ENCODE assay signal across 25 mouse cellular contexts in genomic region chr8:91553387-91553786, GRCm38 (mm10).
DNase-seq lines count a peak whose midpoint lies in the region; ATAC-seq and TF ChIP-seq lines count a peak whose summit lies in the region.
"Had no signal": no experiment of that assay in that cellular context is flagged by ENCODE, and none has a peak within 500 bp of the region (broad histone marks: within the 10 kb centered on the region; RNA-seq: fewer than 3 reads in every experiment).

No protein-coding gene starts in this region.

- H3K27ac ChIP-seq in heart, embryonic 12.5 days (ENCODE audit: poor library complexity, severe bottlenecking) = 0 out of 2 replicates have a peak overlapping the region, but pooled peaks have one; percentile 13
- H3K27ac ChIP-seq in heart, adult 2 months = no peak overlapping the region
- peak overlapping the region; percentile 8; the same call in 1 of the 2 replicates for H3K27ac ChIP-seq in heart, embryonic 15.5 days
- H3K27ac ChIP-seq in hindbrain, embryonic 10.5 days = peak overlapping the region; percentile 5; the same call in 1 of the 2 replicates
- H3K27ac ChIP-seq in hindbrain, postnatal 0 days = no peak overlapping the region
- no peak overlapping the region for H3K27ac ChIP-seq in stomach, postnatal 0 days (replicated peaks)
- H3K27ac ChIP-seq: embryonic facial prominence, embryonic 12.5 days; embryonic facial prominence, embryonic 15.5 days had no signal

- no peaks in the 10 kb centered on the region for H3K9me3 ChIP-seq in heart, embryonic 12.5 days (replicated peaks)
- H3K9me3 ChIP-seq in heart, embryonic 15.5 days (replicated peaks) = no peaks in the 10 kb centered on the region
- no peaks in the 10 kb centered on the region for H3K9me3 ChIP-seq in hindbrain, embryonic 10.5 days
- H3K9me3 ChIP-seq in hindbrain, postnatal 0 days (ENCODE audit: low read length) = no peaks in the 10 kb centered on the region
- no peaks in the 10 kb centered on the region for H3K9me3 ChIP-seq in stomach, postnatal 0 days (ENCODE audit: control insufficient read depth, low read length)
- H3K9me3 ChIP-seq: embryonic facial prominence, embryonic 12.5 days; embryonic facial prominence, embryonic 15.5 days; hindbrain, embryonic 12.5 days had no signal

- TF ChIP-seq POLR2A in heart, adult 2 months (IDR thresholded peaks at IDR 0.05; ENCODE audit: insufficient read depth, low read depth, low read length) = no peak

- no peak for TF ChIP-seq EP300 in heart, adult 2 months (IDR thresholded peaks at IDR 0.05; ENCODE audit: insufficient read depth, low read depth, low read length)
- no peak for TF ChIP-seq EP300 in stomach, postnatal 0 days (optimal IDR thresholded peaks at IDR 0.05)

- peaks cover 2% of the 10 kb centered on the region; the same call in 1 of the 2 replicates for H3K79me2 ChIP-seq in heart, adult 2 months (replicated peaks; ENCODE audit: control insufficient read depth, insufficient read depth, low read length)

- no peak overlapping the region for H3K4me2 ChIP-seq in heart, embryonic 12.5 days
- no peak overlapping the region for H3K4me2 ChIP-seq in heart, embryonic 15.5 days
- H3K4me2 ChIP-seq in hindbrain, postnatal 0 days (ENCODE audit: low read depth, low read length) = no peak overlapping the region
- no peak overlapping the region for H3K4me2 ChIP-seq in stomach, postnatal 0 days (replicated peaks; ENCODE audit: low read depth)
- H3K4me2 ChIP-seq: embryonic facial prominence, embryonic 12.5 days; embryonic facial prominence, embryonic 15.5 days; heart, embryonic 11.5 days; hindbrain, embryonic 12.5 days had no signal

- no peak for ATAC-seq in heart, embryonic 12.5 days (ENCODE audit: insufficient number of reproducible peaks, low FRiP score)
- ATAC-seq in heart, embryonic 15.5 days (replicated peaks; ENCODE audit: insufficient number of reproducible peaks, insufficient read depth, low FRiP score, low read depth) = peak; percentile 67; the same call in 1 of the 2 replicates
- ATAC-seq in hindbrain, postnatal 0 days = no peak
- no peak for ATAC-seq in stomach, postnatal 0 days (ENCODE audit: low FRiP score, low TSS enrichment)
- ATAC-seq: activated CD4-positive, CD25-positive, alpha-beta regulatory T cell, adult 4 months; CD4-positive, CD25-positive, alpha-beta regulatory T cell, adult 4 months; forebrain, embryonic 14.5 days; intestine, postnatal 0 days had no signal

- H3K4me1 ChIP-seq in heart, embryonic 12.5 days (replicated peaks) = peaks cover 50% of the 10 kb centered on the region
- peaks cover 21% of the 10 kb centered on the region for H3K4me1 ChIP-seq in heart, adult 2 months (ENCODE audit: control insufficient read depth, insufficient read depth, low read length)
- peaks cover 33% of the 10 kb centered on the region for H3K4me1 ChIP-seq in heart, embryonic 15.5 days (replicated peaks)
- H3K4me1 ChIP-seq in hindbrain, embryonic 10.5 days (replicated peaks) = peaks cover 39% of the 10 kb centered on the region
- peaks cover 27% of the 10 kb centered on the region for H3K4me1 ChIP-seq in hindbrain, postnatal 0 days (ENCODE audit: insufficient read depth, low read length)
- no peaks in the 10 kb centered on the region for H3K4me1 ChIP-seq in stomach, postnatal 0 days (replicated peaks; ENCODE audit: control insufficient read depth, insufficient read depth)

- TF ChIP-seq CTCF in heart, adult 2 months (IDR thresholded peaks at IDR 0.05) = no peak
- no peak for TF ChIP-seq CTCF in hindbrain, postnatal 0 days (IDR thresholded peaks at IDR 0.05; ENCODE audit: low read depth)
- TF ChIP-seq CTCF in stomach, postnatal 0 days (IDR thresholded peaks at IDR 0.05; ENCODE audit: low read depth) = no peak

- no peak overlapping the region for H3K4me3 ChIP-seq in heart, embryonic 12.5 days
- no peak overlapping the region for H3K4me3 ChIP-seq in heart, adult 2 months
- no peak overlapping the region for H3K4me3 ChIP-seq in heart, embryonic 15.5 days
- no peak overlapping the region for H3K4me3 ChIP-seq in hindbrain, embryonic 10.5 days
- H3K4me3 ChIP-seq in hindbrain, postnatal 0 days (ENCODE audit: low read length) = no peak overlapping the region
- no peak overlapping the region for H3K4me3 ChIP-seq in stomach, postnatal 0 days (ENCODE audit: low read depth, low read length)
- H3K4me3 ChIP-seq: embryonic facial prominence, embryonic 12.5 days; embryonic facial prominence, embryonic 15.5 days; hindbrain, embryonic 12.5 days had no signal

- no peaks in the 10 kb centered on the region for H3K27me3 ChIP-seq in heart, embryonic 12.5 days (replicated peaks)
- no peaks in the 10 kb centered on the region for H3K27me3 ChIP-seq in heart, adult 2 months (ENCODE audit: control insufficient read depth, insufficient read depth, low read length)
- no peaks in the 10 kb centered on the region for H3K27me3 ChIP-seq in heart, embryonic 15.5 days
- H3K27me3 ChIP-seq in hindbrain, embryonic 10.5 days (ENCODE audit: insufficient read depth, poor library complexity, severe bottlenecking) = no peaks in the 10 kb centered on the region
- no peaks in the 10 kb centered on the region for H3K27me3 ChIP-seq in hindbrain, postnatal 0 days (ENCODE audit: insufficient read depth, low read length)
- no peaks in the 10 kb centered on the region for H3K27me3 ChIP-seq in stomach, postnatal 0 days (ENCODE audit: control insufficient read depth, insufficient read depth, low read length)
- H3K27me3 ChIP-seq: embryonic facial prominence, embryonic 12.5 days; embryonic facial prominence, embryonic 15.5 days; hindbrain, embryonic 12.5 days had no signal

- H3K9ac ChIP-seq in heart, embryonic 12.5 days = no peak overlapping the region
- no peak overlapping the region for H3K9ac ChIP-seq in heart, adult 2 months (ENCODE audit: low read depth, low read length)
- H3K9ac ChIP-seq in heart, embryonic 15.5 days = no peak overlapping the region
- H3K9ac ChIP-seq in hindbrain, postnatal 0 days (replicated peaks; ENCODE audit: low read length) = no peak overlapping the region
- no peak overlapping the region for H3K9ac ChIP-seq in stomach, postnatal 0 days (ENCODE audit: low read length)
- H3K9ac ChIP-seq: embryonic facial prominence, embryonic 12.5 days; embryonic facial prominence, embryonic 15.5 days; forebrain, postnatal 0 days; hindbrain, embryonic 12.5 days had no signal

- WGBS in heart, embryonic 12.5 days = 43% methylated on average over 5 of the region's 5 CpGs
- WGBS in heart, adult 2 months = 59% methylated on average over 5 of the region's 5 CpGs
- 42% methylated on average over 5 of the region's 5 CpGs for WGBS in heart, embryonic 15.5 days
- WGBS in hindbrain, embryonic 10.5 days = 76% methylated on average over 5 of the region's 5 CpGs
- 55% methylated on average over 5 of the region's 5 CpGs for WGBS in hindbrain, postnatal 0 days
- 61% methylated on average over 5 of the region's 5 CpGs for WGBS in stomach, postnatal 0 days

- DNase-seq in heart, adult 2 months = no peak
- no peak for DNase-seq in heart, postnatal 14 days
- no peak for DNase-seq in hindbrain, embryonic 10.5 days (ENCODE audit: low spot score)
- DNase-seq in hindbrain, postnatal 0 days (ENCODE audit: low spot score) = no peak
- DNase-seq in Muller cell, postnatal 12 days (ENCODE audit: inconsistent ontology term) = peak; percentile 38
- DNase-seq in stomach, postnatal 0 days (ENCODE audit: low spot score) = no peak
- DNase-seq: adrenal gland, adult 8-10 months; adrenal gland, postnatal 25 days; cerebellum, adult 11-12 months; cerebellum, adult 9-10 months; cerebellum, postnatal 25 days; forebrain, postnatal 0 days; gastrocnemius, postnatal 36 days; heart, postnatal 4 days; kidney, adult 2 months had no signal

- H3K36me3 ChIP-seq in heart, embryonic 12.5 days = no peaks in the 10 kb centered on the region
- peaks cover 3% of the 10 kb centered on the region; the same call in 1 of the 2 replicates for H3K36me3 ChIP-seq in heart, adult 2 months (ENCODE audit: control insufficient read depth, insufficient read depth, low read length)
- no peaks in the 10 kb centered on the region for H3K36me3 ChIP-seq in heart, embryonic 15.5 days
- no peaks in the 10 kb centered on the region for H3K36me3 ChIP-seq in hindbrain, embryonic 10.5 days
- no peaks in the 10 kb centered on the region for H3K36me3 ChIP-seq in hindbrain, postnatal 0 days (ENCODE audit: insufficient read depth, low read length)
- no peaks in the 10 kb centered on the region for H3K36me3 ChIP-seq in stomach, postnatal 0 days (ENCODE audit: control insufficient read depth, insufficient read depth, low read length)
- H3K36me3 ChIP-seq: embryonic facial prominence, embryonic 12.5 days; embryonic facial prominence, embryonic 15.5 days; hindbrain, embryonic 12.5 days had no signal

- intact Hi-C loops in heart, adult 2 months (cut with DNase I) = no loop called here
- intact Hi-C loops in heart, postnatal 14 days (cut with DNase I) = loop anchor here (5.0 kb wide), 1 partner anchor 74 kb away; no protein-coding TSS in a partner anchor

Comparison
In these comparisons a context has a peak if more than half of its experiments do, and no peak if none do; other contexts are left out.
1. H3K27ac ChIP-seq: peak in heart, embryonic 12.5 days (single experiment), heart, embryonic 15.5 days (single experiment) and hindbrain, embryonic 10.5 days (single experiment); none in heart, adult 2 months (single experiment), hindbrain, postnatal 0 days (single experiment) and stomach, postnatal 0 days (single experiment).